Mouse (Mus musculus) urinary bladder, postnatal 10 days (tissue): ENCODE results near the gene Scgb1b15.
"Not testable (repeated sequence)": the region's sequence is repeated elsewhere in the genome, so short reads cannot be mapped to it uniquely, and the experiment has no call there.

Experiments
- DNase-seq: peaks from one replicate; pipeline ENCODE4 v3.0.0; 2022; ENCODE audit warnings: low spot score

Scgb1b15 gene

GRCm38 (mm10) chr7:32836254-32836653 is at the start of gene Scgb1b15:
Gene Scgb1b15, plus strand, starts transcription at chr7:32836554.
- DNase-seq = not testable (repeated sequence)

GRCm38 (mm10) chr7:32829562-32829961 is 6.8 kb upstream of the Scgb1b15 start, which contains the start of gene Scgb2b15:
Gene Scgb2b15, minus strand, starts transcription at chr7:32829662.
- DNase-seq = not testable (repeated sequence)
